Mouse (Mus musculus): ENCODE data around the gene Nlrp3. TPM values are rescaled to one million over a fixed set of nuclear protein-coding genes. Genes with fewer than 3 reads are reported as not detected.

Gene Nlrp3
- total RNA-seq (2023): 4.0 TPM

GRCm38 (mm10) chr11:59541324-59541723, at the start of gene Nlrp3:
TSS of gene Nlrp3 (plus strand) at chr11:59541568.

GRCm38 (mm10) chr11:59526472-59527080, 14.8 kb upstream of the Nlrp3 start, which contains the start of gene Zkscan17:
TSS of gene Zkscan17 (minus strand) at chr11:59526751.

GRCm38 (mm10) chr11:59576135-59576534, 34.8 kb downstream of the Nlrp3 start, which contains the start of gene Olfr222:
TSS of gene Olfr222 (minus strand) at chr11:59576235.

GRCm38 (mm10) chr11:59593189-59593588, 51.8 kb downstream of the Nlrp3 start, which contains the start of gene Olfr223:
TSS of gene Olfr223 (minus strand) at chr11:59593289.

Other genes with a start within 250 kb of the Nlrp3 start
- not detected for gene Wnt9a, start 234.6 kb upstream of the Nlrp3 start, total RNA-seq (2023)
- gene Prss38, start 165.9 kb upstream of the Nlrp3 start, total RNA-seq (2023): not detected
- gene Jmjd4, start 91.5 kb upstream of the Nlrp3 start, total RNA-seq (2023): 9.1 TPM
- 17.0 TPM for gene Snap47, start 90.4 kb upstream of the Nlrp3 start, total RNA-seq (2023)
- 3.3 TPM for gene Zfp867, start 69.1 kb upstream of the Nlrp3 start, total RNA-seq (2023)
- 19.4 TPM for gene Zkscan17, start 14.8 kb upstream of the Nlrp3 start, total RNA-seq (2023)
- not detected for gene Olfr222, start 34.7 kb downstream of the Nlrp3 start, total RNA-seq (2023)
- not detected for gene Olfr223, start 51.7 kb downstream of the Nlrp3 start, total RNA-seq (2023)
- gene Mprip, start 119.7 kb downstream of the Nlrp3 start, total RNA-seq (2023): 49.3 TPM
- not detected for gene Pld6, start 246.1 kb downstream of the Nlrp3 start, total RNA-seq (2023)